Mouse (Mus musculus) liver, adult 2 months (tissue): ENCODE data around the gene Zbtb20.

ENCODE experiments used
- CTCF ChIP-seq: fragments of 200-500 bp; IDR thresholded peaks from 2 replicates; pipeline ENCODE4 v1.5.1; 2011; ENCODE audit warnings: low read depth, low read length, control low read depth
- POLR2A ChIP-seq: fragments of 200-500 bp; IDR thresholded peaks from 2 replicates; pipeline ENCODE4 v1.6.1; 2011; ENCODE audit warnings: low read length, control low read depth; ENCODE audit not compliant: insufficient read depth; ENCODE audit errors: extremely low read depth

- no peak for TF ChIP-seq POLR2A
- TF ChIP-seq CTCF, result no peak
These were observed 31.6 kb downstream of the Zbtb20 start for GRCm38 (mm10) chr16:42907283-42907701.
